Mouse (Mus musculus) ES-E14 (cell line): ENCODE measurements around the gene Map2k5.
A peak's percentile ranks its signal among the peaks of the same experiment; 100 is the strongest.

ENCODE experiments used
- CHD2 ChIP-seq: IDR thresholded peaks from 2 replicates; pipeline ENCODE4 v1.6.1; 2014; ENCODE audit warnings: mild to moderate bottlenecking, low read depth, low read length, inconsistent platforms
- HCFC1 ChIP-seq: IDR thresholded peaks from 2 replicates; pipeline ENCODE4 v1.6.1; 2012; ENCODE audit warnings: low read length, inconsistent platforms, borderline replicate concordance; ENCODE audit not compliant: insufficient read depth
- MAFK ChIP-seq: IDR thresholded peaks from 2 replicates; pipeline ENCODE4 v1.6.1; 2014; ENCODE audit warnings: mild to moderate bottlenecking, low read depth, low read length, inconsistent platforms; ENCODE audit not compliant: insufficient read depth
- ZC3H11A ChIP-seq: IDR thresholded peaks from 2 replicates; pipeline ENCODE4 v1.6.1; 2012; ENCODE audit warnings: low read depth, mild to moderate bottlenecking, inconsistent platforms, low read length, borderline replicate concordance
- ZNF384 ChIP-seq: IDR thresholded peaks from 2 replicates; pipeline ENCODE4 v1.6.1; 2012; ENCODE audit warnings: low read depth, low read length, inconsistent platforms

DNA sequence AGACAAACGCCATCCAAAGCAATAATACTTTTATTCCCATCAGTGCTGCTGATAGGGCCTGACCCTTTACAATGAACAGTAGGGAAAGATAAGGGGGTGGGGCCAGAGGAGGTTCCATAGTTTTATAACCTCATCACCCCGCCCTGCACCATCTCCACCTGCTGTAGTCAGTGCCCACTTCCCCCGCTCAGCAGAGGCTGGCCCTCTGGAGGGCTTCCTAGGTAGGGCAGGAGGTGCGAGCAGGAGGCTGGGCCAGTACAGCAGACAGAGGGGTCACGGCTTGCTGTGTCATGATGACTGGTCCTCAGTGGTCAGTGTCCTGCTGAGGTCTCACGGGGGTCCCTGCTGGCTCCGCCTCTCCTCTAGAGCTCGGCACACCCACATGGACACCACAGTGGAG, 213.9 kb downstream of the Map2k5 start:
- TF ChIP-seq CHD2 = no peak
- no peak for TF ChIP-seq ZC3H11A
- peak; percentile 30; the same call in 1 of the 2 replicates for TF ChIP-seq MAFK
- TF ChIP-seq ZNF384 = no peak
- no peak for TF ChIP-seq HCFC1
